Mouse (Mus musculus): ENCODE measurements around the gene Sis. TPM values are rescaled to one million over a fixed set of nuclear protein-coding genes. Genes with fewer than 3 reads are reported as not detected.

The Sis gene
- not detected in 2 replicates for polyA plus RNA-seq (2014; fragmentation: Nextera tagmentation; extraction: Ambion mirVana)

DNA sequence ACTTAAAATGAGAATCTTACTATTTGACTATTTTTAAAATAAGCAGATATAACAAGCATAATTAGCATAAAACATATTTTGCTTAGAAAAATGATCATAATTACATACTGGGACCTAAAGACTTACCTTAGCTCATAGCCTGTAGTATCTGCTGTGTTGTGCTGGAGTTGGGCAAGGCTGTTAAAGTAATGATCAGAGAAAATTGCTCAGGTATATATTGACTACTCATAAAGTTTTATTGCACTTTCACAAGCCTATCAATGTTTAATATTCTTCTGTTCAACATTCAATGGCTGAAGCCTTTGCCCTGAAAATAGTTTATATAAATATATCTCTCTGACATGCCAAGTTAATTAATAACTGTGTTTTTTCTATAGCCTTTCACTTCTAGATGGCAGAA is at the start of gene Sis:
Sis (minus strand) TSS at position 189 of the 400 bp plus-strand sequence.
- no peaks in the 10 kb centered on the region for H3K9me3 ChIP-seq (ENCODE audit: control insufficient read depth, low read length)
- no peak within 1 kb of the TSS for H3K27ac ChIP-seq (replicated peaks; ENCODE audit: low read depth, low read length)
- H3K36me3 ChIP-seq (ENCODE audit: control insufficient read depth, insufficient read depth, low read length): no peaks in the 10 kb centered on the region
- DNase-seq (ENCODE audit: low spot score): no peak
- no peak within 1 kb of the TSS for H3K4me3 ChIP-seq (ENCODE audit: low read depth, low read length)
- H3K4me1 ChIP-seq (ENCODE audit: control insufficient read depth, insufficient read depth, low read length): no peaks in the 10 kb centered on the region
- no peak for ATAC-seq (ENCODE audit: low read depth)
- H3K27me3 ChIP-seq (replicated peaks; ENCODE audit: control insufficient read depth, insufficient read depth, low read length): no peaks in the 10 kb centered on the region
- no peak within 1 kb of the TSS for H3K9ac ChIP-seq (ENCODE audit: low read depth, low read length)
- H3K4me2 ChIP-seq (ENCODE audit: low read depth, low read length): no peak within 1 kb of the TSS

DNA sequence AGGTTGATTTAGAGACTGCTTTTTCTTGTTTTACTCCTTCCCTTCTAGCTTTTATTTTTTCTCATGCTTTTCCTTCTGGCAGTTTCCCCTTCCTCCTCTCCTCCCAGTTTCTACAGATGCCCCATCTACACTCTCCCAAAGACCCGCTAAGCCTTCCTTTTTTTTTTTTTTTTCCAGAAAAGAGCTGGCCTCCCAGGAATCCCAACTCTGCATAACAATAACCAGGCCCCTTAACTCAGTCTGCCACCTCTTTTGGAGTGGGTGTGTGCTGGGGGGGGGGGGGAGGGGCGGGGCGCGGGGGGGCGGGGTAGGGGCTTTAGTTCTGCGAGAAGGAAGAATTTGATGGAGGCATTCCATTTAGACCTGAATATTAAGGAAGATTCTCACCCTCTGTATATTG is 38.4 kb upstream of the Sis start:
- no peak overlapping the region for H3K9ac ChIP-seq (ENCODE audit: low read depth, low read length)
- no peaks in the 10 kb centered on the region for H3K9me3 ChIP-seq (ENCODE audit: control insufficient read depth, low read length)
- no peaks in the 10 kb centered on the region for H3K4me1 ChIP-seq (ENCODE audit: control insufficient read depth, insufficient read depth, low read length)
- H3K4me3 ChIP-seq (ENCODE audit: low read depth, low read length): no peak overlapping the region
- no peak overlapping the region for H3K27ac ChIP-seq (replicated peaks; ENCODE audit: low read depth, low read length)
- WGBS: 13% methylated on average over 6 of the region's 6 CpGs
- no peak overlapping the region for H3K4me2 ChIP-seq (ENCODE audit: low read depth, low read length)
- ATAC-seq (ENCODE audit: low read depth) (no peak), DNase-seq (ENCODE audit: low spot score) (no peak)
- no peaks in the 10 kb centered on the region for H3K36me3 ChIP-seq (ENCODE audit: control insufficient read depth, insufficient read depth, low read length)
- H3K27me3 ChIP-seq (replicated peaks; ENCODE audit: control insufficient read depth, insufficient read depth, low read length): no peaks in the 10 kb centered on the region

DNA sequence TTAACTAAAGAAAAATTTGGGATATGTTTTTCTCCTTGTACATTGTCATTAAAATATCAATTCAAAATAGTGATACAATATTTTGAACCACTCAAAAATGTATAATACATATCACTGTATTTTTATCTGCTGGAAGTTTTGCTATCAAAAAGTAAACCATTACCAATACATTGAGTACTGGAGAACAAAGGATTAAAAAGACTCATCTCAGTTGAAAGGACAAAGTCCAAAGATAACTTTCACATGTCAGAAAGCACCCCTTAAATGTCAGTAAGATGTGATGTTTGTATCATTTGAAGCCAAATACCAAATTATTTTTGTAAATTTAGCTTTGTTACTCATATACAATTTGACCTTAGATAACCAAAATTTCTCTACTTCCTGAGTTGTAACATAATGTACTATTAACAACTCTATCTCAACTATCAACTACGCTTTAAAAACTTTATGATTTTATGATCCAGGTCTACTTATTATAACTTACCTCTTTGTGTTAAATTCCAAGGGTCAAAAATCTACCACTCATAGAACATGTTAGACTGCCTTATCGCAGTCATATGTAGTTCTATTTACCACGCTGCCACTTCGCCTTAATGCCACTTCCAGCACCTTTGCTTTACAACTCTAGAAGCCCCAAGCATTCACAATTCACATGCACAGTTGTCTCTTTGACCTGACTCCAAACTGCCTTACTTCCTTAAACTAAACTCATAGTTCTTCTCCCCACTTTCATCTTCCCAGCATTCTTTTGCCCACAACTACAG is 35.5 kb upstream of the Sis start:
- Histone ChIP-seq H3K9ac (ENCODE audit: low read depth, low read length) (no peak overlapping the region), H3K4me2 (ENCODE audit: low read depth, low read length) (no peak overlapping the region), H3K9me3 (ENCODE audit: control insufficient read depth, low read length) (no peaks in the 10 kb centered on the region), H3K27me3 (replicated peaks; ENCODE audit: control insufficient read depth, insufficient read depth, low read length) (no peaks in the 10 kb centered on the region), H3K4me1 (ENCODE audit: control insufficient read depth, insufficient read depth, low read length) (no peaks in the 10 kb centered on the region), H3K27ac (replicated peaks; ENCODE audit: low read depth, low read length) (no peak overlapping the region), H3K36me3 (ENCODE audit: control insufficient read depth, insufficient read depth, low read length) (no peaks in the 10 kb centered on the region), H3K4me3 (ENCODE audit: low read depth, low read length) (no peak overlapping the region)
- 92% methylated on average over 4 of the region's 4 CpGs for WGBS
- DNase-seq (ENCODE audit: low spot score) (no peak), ATAC-seq (ENCODE audit: low read depth) (no peak)

DNA sequence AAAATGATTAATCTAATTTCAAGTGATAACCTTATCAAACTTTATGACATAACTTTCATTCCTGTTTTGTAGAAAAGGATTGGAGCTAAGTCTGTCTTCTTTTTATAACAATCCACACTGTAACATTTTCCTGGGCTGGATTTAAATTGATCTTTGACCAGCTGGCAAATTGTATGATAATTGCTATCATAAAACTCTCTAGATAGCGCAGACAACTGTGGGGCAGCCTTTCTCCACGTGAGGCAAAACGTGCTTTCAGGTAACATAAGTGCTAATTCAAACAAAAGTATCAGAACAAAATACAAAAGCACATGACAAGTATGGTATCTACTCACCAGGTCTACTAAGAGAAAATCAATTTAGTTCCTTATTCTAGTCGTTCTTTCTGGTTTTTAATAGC is 29.9 kb upstream of the Sis start:
- 71% methylated on average over 4 of the region's 4 CpGs for WGBS
- H3K4me3 ChIP-seq (ENCODE audit: low read depth, low read length): no peak overlapping the region

DNA sequence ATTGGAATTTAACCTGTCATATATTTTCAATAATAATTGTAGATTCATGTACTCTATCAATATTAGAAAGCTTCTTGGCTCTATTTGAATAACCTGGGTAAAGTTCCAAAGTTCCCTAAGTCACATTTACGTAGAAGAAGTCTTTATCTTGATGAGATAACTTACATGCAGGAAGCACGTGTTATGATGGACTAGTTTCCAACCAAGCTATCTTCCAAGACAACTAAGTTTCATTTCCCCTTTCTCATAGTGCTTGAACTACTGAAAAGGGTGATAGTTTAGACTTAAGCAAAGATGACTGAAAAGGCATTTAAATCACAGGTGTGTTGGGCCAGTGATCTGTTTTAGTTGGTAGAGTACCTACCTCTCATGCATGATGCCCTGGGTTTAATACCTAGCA is 23.3 kb upstream of the Sis start:
- Histone ChIP-seq H3K9me3 (ENCODE audit: control insufficient read depth, low read length) (no peaks in the 10 kb centered on the region), H3K27ac (replicated peaks; ENCODE audit: low read depth, low read length) (no peak overlapping the region), H3K4me3 (ENCODE audit: low read depth, low read length) (no peak overlapping the region), H3K9ac (ENCODE audit: low read depth, low read length) (no peak overlapping the region), H3K36me3 (ENCODE audit: control insufficient read depth, insufficient read depth, low read length) (no peaks in the 10 kb centered on the region), H3K4me1 (ENCODE audit: control insufficient read depth, insufficient read depth, low read length) (no peaks in the 10 kb centered on the region), H3K4me2 (ENCODE audit: low read depth, low read length) (no peak overlapping the region), H3K27me3 (replicated peaks; ENCODE audit: control insufficient read depth, insufficient read depth, low read length) (no peaks in the 10 kb centered on the region)
- no peak for DNase-seq (ENCODE audit: low spot score)
- 78% methylated on average over 2 of the region's 2 CpGs for WGBS
- no peak for ATAC-seq (ENCODE audit: low read depth)

More for the DNA sequence above, 29.9 kb upstream of the Sis start:
- Histone ChIP-seq H3K27ac (replicated peaks; ENCODE audit: low read depth, low read length) (no peak overlapping the region), H3K9ac (ENCODE audit: low read depth, low read length) (no peak overlapping the region), H3K9me3 (ENCODE audit: control insufficient read depth, low read length) (no peaks in the 10 kb centered on the region), H3K4me1 (ENCODE audit: control insufficient read depth, insufficient read depth, low read length) (no peaks in the 10 kb centered on the region), H3K4me2 (ENCODE audit: low read depth, low read length) (no peak overlapping the region), H3K27me3 (replicated peaks; ENCODE audit: control insufficient read depth, insufficient read depth, low read length) (no peaks in the 10 kb centered on the region), H3K36me3 (ENCODE audit: control insufficient read depth, insufficient read depth, low read length) (no peaks in the 10 kb centered on the region)
- ATAC-seq (ENCODE audit: low read depth) (no peak), DNase-seq (ENCODE audit: low spot score) (no peak)

DNA sequence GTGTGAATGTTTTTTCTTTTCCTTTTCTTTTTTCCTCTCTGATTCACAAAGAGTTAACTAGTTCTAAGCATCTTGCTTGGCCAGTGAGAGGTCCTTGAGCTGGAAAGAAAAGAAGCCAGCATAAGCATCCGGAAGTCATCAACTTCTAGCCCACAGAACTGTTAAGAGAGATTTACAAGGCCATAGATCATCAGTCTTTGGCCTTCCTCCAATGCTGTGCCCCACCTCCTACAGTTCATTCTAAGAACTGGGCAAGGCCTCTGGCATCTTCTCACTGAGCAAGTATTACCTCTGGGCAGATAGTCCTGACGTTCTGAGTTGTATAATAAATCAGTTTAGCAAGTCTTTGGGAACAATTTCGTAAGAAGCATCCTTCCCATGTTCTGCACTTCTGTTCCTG is 8.9 kb upstream of the Sis start:
- H3K4me1 ChIP-seq (ENCODE audit: control insufficient read depth, insufficient read depth, low read length): no peaks in the 10 kb centered on the region
- H3K9ac ChIP-seq (ENCODE audit: low read depth, low read length): no peak overlapping the region
- WGBS: 54% methylated on average over 3 of the region's 3 CpGs
- DNase-seq (ENCODE audit: low spot score) (no peak), ATAC-seq (ENCODE audit: low read depth) (no peak)
- H3K36me3 ChIP-seq (ENCODE audit: control insufficient read depth, insufficient read depth, low read length): no peaks in the 10 kb centered on the region
- H3K27me3 ChIP-seq (replicated peaks; ENCODE audit: control insufficient read depth, insufficient read depth, low read length): no peaks in the 10 kb centered on the region
- H3K4me2 ChIP-seq (ENCODE audit: low read depth, low read length): no peak overlapping the region
- no peak overlapping the region for H3K27ac ChIP-seq (replicated peaks; ENCODE audit: low read depth, low read length)
- H3K9me3 ChIP-seq (ENCODE audit: control insufficient read depth, low read length): no peaks in the 10 kb centered on the region
- no peak overlapping the region for H3K4me3 ChIP-seq (ENCODE audit: low read depth, low read length)

DNA sequence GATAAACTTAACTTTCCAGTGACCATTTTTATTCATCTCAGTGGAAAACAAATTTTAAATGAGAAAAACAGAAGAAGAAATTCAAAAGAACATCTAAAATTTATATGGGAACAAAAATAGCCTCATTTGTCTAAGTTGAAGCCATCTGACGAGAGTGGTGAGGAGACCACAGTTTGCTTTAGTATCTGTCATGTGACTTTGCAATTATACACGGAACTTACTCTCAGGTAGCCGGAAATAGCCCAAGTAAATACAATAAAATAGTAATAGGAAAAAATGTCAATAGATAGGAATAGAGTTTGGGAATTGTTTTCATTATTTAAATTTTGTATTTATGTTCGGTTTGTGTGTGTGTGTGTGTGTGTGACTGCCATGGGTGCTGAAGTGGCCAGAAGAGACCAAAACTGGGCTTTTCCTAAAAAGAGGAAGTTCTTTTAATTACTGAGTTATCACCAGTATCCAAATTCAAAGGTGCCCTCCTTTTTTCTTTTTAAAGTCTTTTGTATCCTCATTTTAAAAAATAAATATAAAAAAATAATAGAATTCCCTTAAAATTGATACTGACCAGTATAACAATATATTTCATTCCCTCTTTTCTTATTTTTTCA is 48.6 kb downstream of the Sis start:
- no peak for DNase-seq (ENCODE audit: low spot score)
- ATAC-seq (ENCODE audit: low read depth): no peak
- no peak overlapping the region for H3K9ac ChIP-seq (ENCODE audit: low read depth, low read length)
- no peaks in the 10 kb centered on the region for H3K36me3 ChIP-seq (ENCODE audit: control insufficient read depth, insufficient read depth, low read length)
- no peaks in the 10 kb centered on the region for H3K4me1 ChIP-seq (ENCODE audit: control insufficient read depth, insufficient read depth, low read length)
- no peak overlapping the region for H3K27ac ChIP-seq (replicated peaks; ENCODE audit: low read depth, low read length)
- H3K27me3 ChIP-seq (replicated peaks; ENCODE audit: control insufficient read depth, insufficient read depth, low read length): no peaks in the 10 kb centered on the region
- no peaks in the 10 kb centered on the region for H3K9me3 ChIP-seq (ENCODE audit: control insufficient read depth, low read length)
- WGBS: 82% methylated on average over 4 of the region's 4 CpGs
- H3K4me2 ChIP-seq (ENCODE audit: low read depth, low read length): no peak overlapping the region
- H3K4me3 ChIP-seq (ENCODE audit: low read depth, low read length): no peak overlapping the region

DNA sequence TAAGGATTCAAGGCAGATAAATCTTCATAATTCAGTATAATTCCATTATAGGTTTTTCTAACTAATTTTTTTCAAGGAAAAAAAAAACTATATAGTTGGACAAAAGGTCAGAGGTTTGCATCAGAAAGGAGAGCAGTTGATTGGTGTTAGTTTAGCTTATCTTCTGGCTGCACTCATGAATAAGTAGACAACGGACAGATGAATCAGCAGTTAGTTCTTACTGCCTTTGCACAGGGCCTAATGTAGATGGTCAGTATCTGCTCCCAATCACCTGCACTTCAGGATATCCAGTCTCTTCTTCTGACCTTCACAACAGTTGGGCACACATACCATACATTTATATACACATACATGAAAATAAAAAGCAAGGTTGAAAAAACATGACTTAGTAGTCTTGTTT is 85.2 kb downstream of the Sis start:
- Histone ChIP-seq H3K27ac (replicated peaks; ENCODE audit: low read depth, low read length) (no peak overlapping the region), H3K9ac (ENCODE audit: low read depth, low read length) (no peak overlapping the region), H3K4me2 (ENCODE audit: low read depth, low read length) (no peak overlapping the region), H3K9me3 (ENCODE audit: control insufficient read depth, low read length) (no peaks in the 10 kb centered on the region), H3K4me3 (ENCODE audit: low read depth, low read length) (no peak overlapping the region), H3K4me1 (ENCODE audit: control insufficient read depth, insufficient read depth, low read length) (no peaks in the 10 kb centered on the region), H3K36me3 (ENCODE audit: control insufficient read depth, insufficient read depth, low read length) (no peaks in the 10 kb centered on the region), H3K27me3 (replicated peaks; ENCODE audit: control insufficient read depth, insufficient read depth, low read length) (no peaks in the 10 kb centered on the region)
- DNase-seq (ENCODE audit: low spot score) (no peak), ATAC-seq (ENCODE audit: low read depth) (no peak)
- WGBS: 96% methylated on average over 1 of the region's 1 CpGs

DNA sequence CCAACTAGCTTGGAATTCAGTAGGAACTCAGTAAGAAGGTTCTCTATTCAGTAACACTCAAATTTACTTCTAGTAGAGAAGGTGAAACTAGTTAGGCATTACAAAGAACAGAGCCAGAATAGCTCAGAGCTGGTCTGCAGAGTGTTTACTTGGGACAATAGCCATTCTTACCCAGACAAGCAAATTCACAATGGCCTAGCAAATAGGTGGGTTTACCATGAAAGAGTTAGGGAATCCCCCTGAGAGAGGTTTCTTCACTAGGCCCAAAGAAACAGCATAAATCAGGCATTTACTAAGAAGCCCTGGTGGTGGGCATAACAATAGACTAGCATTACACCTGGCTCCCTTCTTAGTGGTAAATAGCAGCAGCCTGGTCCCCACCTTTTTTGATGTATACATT is 99.5 kb downstream of the Sis start:
- no peak for ATAC-seq (ENCODE audit: low read depth)
- no peaks in the 10 kb centered on the region for H3K4me1 ChIP-seq (ENCODE audit: control insufficient read depth, insufficient read depth, low read length)
- DNase-seq (ENCODE audit: low spot score): no peak
- H3K27ac ChIP-seq (replicated peaks; ENCODE audit: low read depth, low read length): no peak overlapping the region
- H3K36me3 ChIP-seq (ENCODE audit: control insufficient read depth, insufficient read depth, low read length): no peaks in the 10 kb centered on the region
- no peaks in the 10 kb centered on the region for H3K9me3 ChIP-seq (ENCODE audit: control insufficient read depth, low read length)
- no peak overlapping the region for H3K4me2 ChIP-seq (ENCODE audit: low read depth, low read length)
- H3K9ac ChIP-seq (ENCODE audit: low read depth, low read length): no peak overlapping the region
- H3K4me3 ChIP-seq (ENCODE audit: low read depth, low read length): no peak overlapping the region
- no peaks in the 10 kb centered on the region for H3K27me3 ChIP-seq (replicated peaks; ENCODE audit: control insufficient read depth, insufficient read depth, low read length)

Measured in embryonic facial prominence, embryonic 14.5 days (tissue).